Mouse (Mus musculus) liver, adult 2 months (tissue): ENCODE measurements at regions not wholly inside any gene's neighbourhood (a gene's known extent, or its start where the extent isn't known, plus 50 kb on each side); places are given as distances from the start of the nearest gene placed in this dataset.

Experiments used
- CTCF ChIP-seq: fragments of 200-500 bp; IDR thresholded peaks from 2 replicates; pipeline ENCODE4 v1.5.1; 2011; ENCODE audit warnings: low read depth, low read length, control low read depth
- POLR2A ChIP-seq: fragments of 200-500 bp; IDR thresholded peaks from 2 replicates; pipeline ENCODE4 v1.6.1; 2011; ENCODE audit warnings: low read length, control low read depth; ENCODE audit not compliant: insufficient read depth; ENCODE audit errors: extremely low read depth

DNA sequence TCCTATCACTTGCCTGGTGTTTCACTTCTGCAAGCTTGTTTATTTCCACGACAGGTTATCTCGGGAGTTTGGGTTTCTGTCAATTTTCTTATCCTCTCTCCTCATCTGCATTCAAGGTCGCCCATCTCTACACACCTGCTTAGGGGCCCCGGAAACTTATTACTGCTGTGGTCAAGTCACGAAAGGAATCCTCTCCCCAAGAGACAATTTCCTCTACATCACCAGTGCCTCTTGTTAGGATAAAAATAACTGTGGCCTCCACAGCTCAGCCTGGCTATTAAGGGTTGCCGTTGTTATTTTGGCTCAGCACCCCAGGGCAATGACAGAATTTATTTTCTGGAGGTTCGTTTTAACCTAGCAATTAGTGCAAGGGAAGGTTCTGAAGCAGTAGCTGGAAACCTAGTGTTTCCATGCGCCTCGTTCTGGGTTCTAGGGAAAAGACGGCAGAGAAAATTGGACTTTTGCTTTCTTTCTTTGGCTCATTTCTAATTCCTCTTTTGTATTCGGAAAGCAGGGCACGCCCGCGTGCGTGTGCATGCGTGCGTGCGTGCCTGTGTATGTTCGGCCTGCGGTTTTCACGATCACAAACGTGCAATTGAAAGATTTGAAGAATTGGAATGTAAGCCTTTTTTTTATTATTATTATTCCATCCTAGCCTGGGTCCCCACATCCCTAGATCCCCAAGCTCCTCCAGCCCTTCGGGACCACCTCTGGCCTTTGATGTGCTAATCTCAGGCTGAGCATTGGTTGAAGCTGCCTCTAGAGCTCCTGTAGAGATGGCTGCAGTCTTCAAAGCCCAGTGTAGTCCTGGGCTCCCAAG, 147.1 kb upstream of the Jarid2 start:
- TF ChIP-seq CTCF (no peak), POLR2A (no peak)
